Mouse (Mus musculus): ENCODE results near the gene 4930544D05Rik.

The 4930544D05Rik gene

DNA sequence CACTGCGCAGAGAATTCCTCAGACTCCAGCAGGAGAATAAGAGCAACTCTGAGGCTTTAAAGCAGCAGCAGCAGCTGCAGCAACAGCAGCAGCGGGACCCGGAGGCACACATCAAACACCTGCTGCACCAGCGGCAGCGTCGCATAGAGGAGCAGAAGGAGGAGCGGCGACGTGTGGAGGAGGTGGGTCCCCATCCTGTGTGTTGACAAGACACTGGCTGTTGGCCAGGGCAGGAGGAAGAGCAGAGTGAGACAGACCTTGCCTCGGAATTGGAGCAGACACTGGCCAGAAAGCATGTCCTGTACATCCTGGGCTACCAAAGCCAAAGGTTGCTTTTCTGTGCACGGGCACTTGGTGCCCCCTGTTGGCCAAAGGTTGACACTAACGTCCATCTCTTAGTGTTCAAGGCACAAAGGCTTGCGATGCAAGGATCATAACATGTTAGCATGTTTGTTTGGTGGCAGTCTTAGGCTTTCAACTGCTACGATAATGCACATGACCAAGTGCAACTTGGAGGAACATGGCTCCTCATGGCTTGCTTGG lies 10.6 kb upstream of the 4930544D05Rik start:
- DNase-seq, result peak; percentile 87 to 89

DNA sequence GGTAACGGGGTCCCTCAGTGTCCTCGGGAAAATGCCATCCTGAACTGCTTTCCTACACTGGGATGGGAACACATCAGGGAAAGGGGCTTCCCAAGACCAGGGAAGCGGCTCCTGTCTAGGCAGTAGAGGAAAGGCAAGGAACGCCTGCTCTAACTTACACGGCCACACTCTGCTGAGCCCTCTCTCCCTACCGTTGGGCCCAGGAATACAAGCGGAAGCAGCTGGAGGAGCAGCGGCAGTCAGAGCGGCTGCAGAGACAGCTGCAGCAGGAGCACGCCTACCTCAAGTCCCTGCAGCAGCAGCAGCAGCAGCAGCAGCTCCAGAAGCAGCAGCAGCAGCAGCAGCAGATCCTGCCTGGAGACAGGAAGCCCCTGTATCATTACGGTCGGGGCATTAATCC lies 8.9 kb upstream of the 4930544D05Rik start:
- no peak for DNase-seq

DNA sequence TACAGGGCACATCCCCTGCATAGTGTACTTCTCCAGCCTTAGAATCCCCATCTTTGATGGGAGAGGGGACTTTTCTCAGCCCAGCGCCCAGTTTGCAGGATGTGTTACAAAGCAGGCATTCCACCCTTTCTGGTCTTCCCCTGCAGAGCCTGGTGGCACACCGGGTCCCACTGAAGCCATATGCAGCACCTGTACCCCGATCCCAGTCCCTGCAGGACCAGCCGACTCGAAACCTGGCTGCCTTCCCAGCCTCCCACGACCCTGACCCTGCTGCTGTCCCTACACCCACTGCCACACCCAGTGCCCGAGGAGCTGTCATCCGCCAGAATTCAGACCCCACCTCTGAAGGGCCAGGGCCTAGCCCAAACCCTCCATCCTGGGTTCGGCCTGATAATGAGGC lies 8.0 kb upstream of the 4930544D05Rik start:
- DNase-seq, result no peak

GRCm38 (mm10) chr11:70608381-70609066 lies 7.1 kb upstream of the 4930544D05Rik start:
- DNase-seq, result peak in 1 of 2 experiments; percentile 61

DNA sequence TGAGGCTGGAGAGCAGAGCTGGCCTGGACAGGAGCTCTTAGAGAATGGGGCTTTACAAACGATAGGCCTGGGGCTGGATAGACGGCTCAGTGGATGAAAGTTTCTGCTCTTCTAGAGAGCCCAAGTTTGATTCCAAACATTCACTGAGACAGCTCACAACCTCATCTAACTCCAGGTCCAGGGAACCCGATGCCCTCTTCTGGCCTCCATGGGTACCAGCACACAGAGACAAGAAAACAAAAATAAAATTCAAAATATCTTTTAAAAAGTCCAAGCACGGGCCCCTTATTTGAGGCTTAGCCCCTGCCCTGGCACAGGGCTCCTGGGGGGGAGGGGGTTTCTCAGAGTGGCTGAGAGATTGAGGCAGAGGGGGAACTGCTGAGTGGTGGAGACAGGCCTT lies 4.9 kb upstream of the 4930544D05Rik start:
- no peak for DNase-seq

DNA sequence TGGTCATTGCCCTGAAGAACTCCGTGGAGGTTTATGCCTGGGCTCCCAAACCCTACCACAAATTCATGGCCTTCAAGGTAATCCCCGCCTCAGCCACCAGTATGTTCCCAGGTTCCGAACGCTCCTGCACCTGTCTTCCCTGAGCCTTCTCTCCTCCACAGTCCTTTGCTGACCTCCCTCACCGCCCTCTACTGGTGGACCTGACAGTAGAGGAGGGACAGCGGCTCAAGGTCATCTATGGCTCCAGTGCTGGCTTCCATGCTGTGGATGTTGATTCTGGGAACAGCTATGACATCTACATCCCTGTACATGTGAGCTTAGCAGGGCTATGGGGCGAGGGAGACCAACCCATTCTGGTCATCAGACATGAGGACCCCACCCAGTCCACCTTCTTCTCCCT lies 3.1 kb upstream of the 4930544D05Rik start:
- DNase-seq, result no peak

- DNase-seq, result peak; percentile 42 to 46
Observed at GRCm38 (mm10) chr11:70615074-70615473, 574 bp upstream of the 4930544D05Rik start.

DNA sequence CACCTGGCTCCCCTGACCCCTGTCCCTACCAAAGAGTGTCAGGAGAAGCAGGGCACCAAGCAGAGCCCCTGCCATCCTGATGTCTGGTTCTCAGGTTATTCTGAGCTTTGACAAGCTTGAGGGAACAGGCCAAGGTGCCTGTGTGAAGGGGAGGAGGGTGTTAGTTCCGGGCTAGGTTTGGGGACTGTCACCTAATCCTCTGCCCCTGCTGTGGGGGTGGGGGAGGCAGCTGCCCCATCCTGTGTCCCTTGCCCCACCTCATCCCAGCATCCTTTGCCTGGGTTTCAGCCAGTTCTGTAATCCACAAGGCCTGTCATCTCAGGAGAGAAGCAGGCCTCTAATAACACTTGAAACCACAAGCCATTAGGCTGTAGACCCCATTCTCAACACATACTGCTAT lies 3.5 kb downstream of the 4930544D05Rik start, which contains the start of gene Chrne:
TSS of gene Chrne (minus strand) at position 116 of the 400 bp plus-strand sequence.
- DNase-seq, result no peak

- DNase-seq, result no peak
Observed at GRCm38 (mm10) chr11:70621972-70622814, 6.5 kb downstream of the 4930544D05Rik start.

- DNase-seq, result no peak
Observed at GRCm38 (mm10) chr11:70623053-70623742, 7.5 kb downstream of the 4930544D05Rik start.

DNA sequence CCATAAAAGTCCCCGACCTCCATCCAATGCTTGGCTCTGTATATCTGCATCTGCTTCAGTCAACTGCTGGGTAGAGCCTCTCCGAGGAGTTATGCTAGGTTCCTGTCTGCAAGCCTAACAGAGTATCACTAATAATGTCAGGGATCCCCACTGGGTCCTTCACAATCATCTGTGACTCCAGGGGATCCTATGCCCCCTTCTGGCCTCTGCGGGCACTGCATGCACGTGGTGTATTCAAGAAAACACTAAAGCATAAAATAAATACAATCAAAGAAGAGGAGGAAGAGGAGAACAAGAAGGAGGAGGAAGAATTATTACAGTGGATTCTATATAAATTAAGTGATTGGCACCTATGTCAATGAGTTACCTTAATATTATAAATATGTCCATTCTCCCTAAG lies 9.8 kb downstream of the 4930544D05Rik start:
- peak; percentile 56 to 80 for DNase-seq

DNA sequence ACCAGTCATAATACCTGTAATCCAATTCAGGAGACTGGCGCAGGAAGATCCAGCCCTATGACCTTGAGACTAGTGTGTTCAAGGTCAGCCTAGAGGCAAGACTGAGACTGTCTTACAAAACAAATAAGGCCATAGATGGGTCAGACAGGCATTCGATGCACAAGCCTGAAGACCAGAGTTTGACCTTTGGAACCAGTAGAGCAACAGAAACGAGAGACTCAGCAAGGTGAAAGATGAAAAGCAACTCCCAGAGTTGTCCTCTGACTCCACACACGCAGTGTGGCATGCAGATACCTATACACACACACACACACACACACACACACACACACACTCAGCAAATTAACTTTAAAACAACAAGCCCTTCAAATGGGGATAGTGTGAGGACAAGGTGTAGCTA lies 11.2 kb downstream of the 4930544D05Rik start:
- no peak for DNase-seq

DNA sequence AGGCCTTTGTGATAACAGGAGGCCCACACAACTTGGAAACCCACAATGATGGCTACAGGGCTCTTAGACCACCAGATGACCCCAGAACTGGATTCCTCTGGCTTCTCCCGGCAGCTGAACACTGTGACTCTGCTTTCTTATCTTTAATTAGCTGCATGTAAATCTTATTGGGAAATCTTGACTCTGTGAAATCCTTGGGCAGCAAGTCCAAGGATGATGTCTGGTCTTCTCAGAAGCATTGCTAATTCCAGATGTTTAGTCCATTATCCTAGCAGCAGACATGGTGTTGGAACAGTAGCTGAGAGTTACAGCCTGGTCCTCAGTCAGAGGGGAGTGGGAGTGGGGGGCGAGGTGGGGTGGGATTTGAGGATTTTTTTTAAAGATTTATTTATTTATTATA lies 12.8 kb downstream of the 4930544D05Rik start:
- DNase-seq, result no peak

DNA sequence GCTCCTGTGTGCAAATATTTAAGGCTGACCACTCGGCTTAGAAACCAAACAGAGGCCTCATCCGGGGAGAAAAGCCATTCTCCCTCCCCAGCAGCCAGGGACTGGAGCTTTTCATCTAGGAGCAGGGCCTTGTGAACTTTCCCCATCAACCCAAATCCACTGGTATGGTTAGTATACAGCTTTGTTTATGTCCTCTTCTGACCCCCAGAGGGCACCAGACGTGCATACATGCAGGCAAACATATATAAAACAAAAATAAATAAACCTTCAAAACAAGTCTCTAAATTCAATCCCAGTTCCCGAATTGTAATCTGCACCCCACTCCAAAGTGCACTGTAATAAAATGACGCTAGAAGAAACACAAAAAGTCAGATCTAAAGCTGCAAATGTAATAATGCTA lies 13.9 kb downstream of the 4930544D05Rik start:
- no peak for DNase-seq

- DNase-seq, result no peak
Observed at GRCm38 (mm10) chr11:70630129-70630528, 14.5 kb downstream of the 4930544D05Rik start.

DNA sequence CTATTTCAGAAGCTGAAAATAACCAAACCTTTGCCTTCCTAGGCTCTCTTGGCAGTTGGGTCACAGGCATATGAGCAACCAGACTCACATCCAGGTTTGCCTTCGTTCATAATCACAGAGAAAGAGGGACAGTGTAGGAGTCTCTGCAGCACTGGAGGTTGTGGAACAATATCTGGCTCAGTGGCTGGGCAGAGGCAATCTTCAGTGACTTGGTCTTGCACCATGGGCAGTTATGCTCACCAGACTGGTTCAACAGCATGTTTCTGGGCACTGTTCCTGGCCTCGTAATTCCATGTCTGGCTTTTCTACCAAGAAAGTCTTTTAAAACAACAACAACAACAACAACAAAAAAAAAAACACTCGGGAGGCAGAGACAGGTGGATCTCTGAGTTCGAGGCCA lies 20.0 kb downstream of the 4930544D05Rik start:
- DNase-seq, result no peak

DNA sequence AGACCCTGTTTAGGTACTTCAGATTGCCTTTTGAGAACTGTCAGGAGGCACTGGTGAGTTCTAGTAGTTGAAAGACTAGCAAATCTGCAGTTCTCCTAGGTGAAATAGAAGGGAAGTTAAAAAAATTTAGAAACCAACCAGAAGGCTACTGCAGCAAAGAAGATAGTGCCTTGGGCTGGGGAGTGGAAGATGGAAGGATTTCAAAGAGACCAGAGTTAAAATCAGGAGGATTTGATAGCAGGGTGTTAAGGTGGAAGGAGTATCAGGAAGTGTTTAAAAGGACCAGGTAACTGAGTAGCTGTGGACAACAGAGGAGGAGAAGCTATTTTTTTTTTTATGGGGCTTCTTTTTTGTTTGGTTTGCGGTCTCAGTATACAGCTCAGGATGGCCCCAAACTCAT lies 22.1 kb downstream of the 4930544D05Rik start:
- DNase-seq, result no peak

GRCm38 (mm10) chr11:70638293-70638692 lies 22.6 kb downstream of the 4930544D05Rik start:
- DNase-seq, result no peak

DNA sequence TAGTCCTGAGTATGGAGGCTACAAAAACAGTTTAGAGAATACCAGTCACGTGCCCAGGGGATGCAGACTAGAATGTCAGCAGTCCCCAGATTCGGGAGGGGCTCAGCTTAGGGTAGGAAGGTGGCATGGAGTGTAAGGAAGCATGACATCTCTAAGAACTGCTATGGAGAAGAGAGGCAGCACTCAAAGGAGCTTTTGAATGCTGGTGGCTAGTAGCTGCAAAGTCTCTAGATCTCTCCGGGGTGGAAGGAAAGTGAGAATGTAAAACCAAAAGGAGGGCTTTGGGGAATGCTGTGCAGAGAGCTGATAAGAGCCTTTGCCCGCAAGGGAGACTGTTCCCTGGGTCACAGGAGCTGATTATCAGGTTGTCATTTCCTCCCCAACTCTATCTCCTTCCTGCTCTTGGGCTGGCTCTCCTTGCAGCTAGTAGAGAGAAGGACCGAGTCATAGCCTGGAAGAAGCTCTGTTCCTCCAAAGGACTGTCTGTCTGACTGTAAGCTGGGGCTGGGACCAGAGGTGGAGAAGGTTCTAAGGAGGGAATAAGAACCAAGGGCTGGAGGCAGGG lies 23.1 kb downstream of the 4930544D05Rik start, which contains the start of gene Gp1ba:
TSS of gene Gp1ba (plus strand) at position 409 of the 565 bp plus-strand sequence.
- DNase-seq, result no peak

- no peak for DNase-seq
Observed at GRCm38 (mm10) chr11:70639976-70640375, 24.3 kb downstream of the 4930544D05Rik start.

GRCm38 (mm10) chr11:70641241-70641640 lies 25.6 kb downstream of the 4930544D05Rik start:
- no peak for DNase-seq

DNA sequence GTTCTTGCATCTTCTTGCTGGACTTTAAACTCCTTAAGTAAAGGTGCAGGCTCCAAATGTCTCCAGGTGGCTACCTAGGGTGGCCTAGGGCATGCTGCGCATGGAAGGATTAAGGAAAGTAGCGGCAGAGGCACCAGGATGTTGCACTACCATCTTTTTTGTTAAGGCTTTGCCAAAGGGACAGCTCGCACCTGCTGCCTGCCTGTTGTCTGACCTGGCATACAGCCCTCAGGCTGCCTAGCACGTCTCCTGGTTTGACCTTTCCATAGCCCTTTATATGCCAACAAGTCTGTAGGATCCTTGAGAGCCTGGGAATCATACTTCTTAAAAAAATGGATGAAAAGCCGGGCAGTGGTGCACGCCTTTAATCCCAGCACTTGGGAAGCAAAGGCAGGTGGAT lies 27.4 kb downstream of the 4930544D05Rik start:
- peak in 1 of 2 experiments; percentile 28 for DNase-seq
